Mouse (Mus musculus) testis, adult 2 months (tissue): ENCODE data around the gene Ppp1r16b.
"Not testable (repeated sequence)": the region's sequence is repeated elsewhere in the genome, so short reads cannot be mapped to it uniquely, and the experiment has no call there.

Experiments used
- CTCF ChIP-seq: fragments of 200-500 bp; IDR thresholded peaks from 2 replicates; pipeline ENCODE4 v1.5.1; 2012; ENCODE audit warnings: low read depth, mild to moderate bottlenecking, inconsistent platforms, low read length, moderate library complexity; ENCODE audit not compliant: control insufficient read depth, insufficient read depth, insufficient replicate concordance
- POLR2A ChIP-seq: fragments of 200-500 bp; IDR thresholded peaks from 2 replicates; pipeline ENCODE4 v1.6.1; 2012; ENCODE audit warnings: low read depth, mild to moderate bottlenecking, inconsistent platforms, low read length, moderate library complexity; ENCODE audit not compliant: control insufficient read depth

- TF ChIP-seq POLR2A, CTCF: not testable (repeated sequence)
Observed at GRCm38 (mm10) chr2:158736247-158736646, 71.0 kb downstream of the Ppp1r16b start.
